Mouse (Mus musculus) embryonic stem cell, embryonic (primary cell): Measurements from ENCODE around the gene Zfp473.
"Not testable (repeated sequence)": the region's sequence is repeated elsewhere in the genome, so short reads cannot be mapped to it uniquely, and the experiment has no call there.

ENCODE experiments used
- CTCF ChIA-PET, 4 experiments: fragments of 300-600 bp in 2 of 4; fragments of 350-600 bp in 2 of 4; sonication (Branson Sonifier 250); formaldehyde crosslinking; loops; one replicate each; lab custom pipeline; 2022; ENCODE audit warnings: inconsistent platforms in 2 of 4; lab: Charles Lee
- POLR2A ChIA-PET, 4 experiments: fragments of 300-600 bp in 2 of 4; fragments of 350-600 bp in 2 of 4; sonication (Branson Sonifier 250); formaldehyde crosslinking; loops; one replicate each; lab custom pipeline; 2022; ENCODE audit warnings: antibody characterized with exemption in 4 of 4, inconsistent platforms in 1 of 4; lab: Charles Lee

The Zfp473 gene

DNA sequence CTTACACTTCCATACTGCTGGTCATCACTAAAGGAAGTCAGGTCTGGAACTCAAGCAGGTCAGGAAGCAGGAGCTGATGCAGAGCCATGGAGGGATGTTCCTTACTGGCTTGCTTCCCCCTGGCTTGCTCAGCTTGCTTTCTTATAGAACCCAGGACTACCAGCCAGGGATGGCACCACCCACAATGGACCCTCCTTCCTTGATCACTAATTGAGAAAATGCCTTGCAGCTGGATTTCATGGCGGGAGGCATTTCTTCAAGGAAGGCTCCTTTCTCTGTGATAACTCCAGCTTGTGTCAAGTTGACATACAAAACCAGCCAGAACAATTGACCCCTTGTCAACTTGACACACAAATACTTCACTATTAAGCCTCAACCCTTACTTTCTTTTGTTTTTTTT lies at the start of gene Zfp473:
Gene Zfp473, minus strand, starts transcription at position 101 of the 400 bp plus-strand sequence.
- POLR2A ChIA-PET, result interaction anchor here in 1 of 4 experiments (0.7 to 1.8 kb wide), 4 partner anchors 65 to 236 kb away, joined by 3 to 4 read pairs (median 3); partner anchors contain the start of genes Il4i1, Nup62 and Prmt1
- CTCF ChIA-PET, result not testable (repeated sequence)

DNA sequence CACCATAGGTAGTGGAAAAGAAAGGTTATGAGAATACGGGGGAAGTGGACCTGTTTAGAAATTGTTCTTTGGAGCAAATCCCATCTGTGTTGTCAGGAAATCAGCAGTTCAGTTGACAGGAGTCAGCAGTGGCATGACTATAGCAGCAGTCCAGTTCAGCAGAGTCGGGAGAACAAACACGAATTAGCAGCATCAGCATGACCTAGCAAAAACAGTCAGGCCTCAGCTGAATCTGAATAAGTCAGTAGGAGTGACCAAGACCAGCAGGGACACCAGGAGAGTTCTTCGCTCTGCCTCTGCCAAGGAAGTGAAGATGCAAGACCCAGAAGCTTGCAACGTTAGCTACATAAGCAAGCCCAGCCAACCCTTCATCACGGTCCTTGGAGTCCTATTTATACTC lies 41.9 kb upstream of the Zfp473 start:
- CTCF ChIA-PET, result no interaction called here
- POLR2A ChIA-PET, result interaction anchor here in 2 of 4 experiments (0.6 to 1.6 kb wide), 5 partner anchors 11 to 57 kb away, joined by 3 to 4 read pairs (median 3); partner anchors contain the start of genes Il4i1 (in 1 of the 2), Nup62 (in 1 of the 2) and Tbc1d17 (in 1 of the 2)

DNA sequence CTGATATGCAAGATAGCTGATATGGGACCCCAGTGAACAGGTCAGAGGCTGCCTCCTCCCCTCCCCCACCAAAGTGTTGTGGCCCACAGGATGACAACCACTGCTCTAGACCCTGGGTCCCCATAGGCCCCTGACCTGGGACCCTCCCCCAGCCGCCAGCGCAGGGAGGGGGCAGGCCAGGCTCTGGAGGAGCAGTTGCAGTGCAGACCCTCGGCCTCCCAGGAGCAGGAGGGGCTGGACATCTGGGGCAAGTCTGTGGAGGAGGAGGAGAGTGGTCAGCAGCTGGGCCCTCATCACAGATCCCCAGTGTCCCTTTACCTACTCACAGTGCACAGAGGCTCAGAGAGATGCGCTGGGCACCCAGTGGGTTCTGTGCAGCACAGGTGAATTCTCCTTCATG lies 39.2 kb upstream of the Zfp473 start:
- POLR2A ChIA-PET, result interaction anchor here in 3 of 4 experiments (0.5 to 1.5 kb wide), 3 partner anchors 26 to 327 kb away, joined by 3 to 5 read pairs (median 4); partner anchors contain the start of genes Il4i1 (in 1 of the 3) and Nup62 (in 1 of the 3)
- CTCF ChIA-PET, result no interaction called here

DNA sequence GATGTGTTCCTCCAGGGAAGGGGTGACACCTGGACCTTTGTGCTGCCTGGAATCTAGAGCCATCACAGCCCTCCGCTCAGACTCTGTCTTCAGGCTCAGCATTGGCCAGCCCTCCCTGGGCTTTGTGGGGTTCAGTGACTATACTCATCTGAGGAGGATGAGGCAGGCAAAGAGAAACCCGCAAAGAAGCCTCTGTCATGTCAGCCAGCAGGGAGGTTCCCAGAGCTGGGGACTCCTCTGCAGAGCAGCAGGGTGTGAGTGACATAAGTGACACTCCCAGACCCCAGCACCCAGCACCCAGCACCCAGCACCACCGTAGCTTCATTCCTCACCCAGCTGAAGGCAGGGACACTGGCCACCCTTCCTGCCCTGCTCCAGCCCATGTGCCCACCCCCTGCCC lies 38.7 kb upstream of the Zfp473 start:
- ChIA-PET POLR2A (interaction anchor here in 3 of 4 experiments (0.5 to 2.1 kb wide), 6 partner anchors 10 to 326 kb away, joined by 3 to 13 read pairs (median 4); partner anchors contain the start of genes Il4i1 (in 2 of the 3), Nup62 (in 2 of the 3), Atf5 (in 1 of the 3) and Izumo2 (in 1 of the 3)), CTCF (no interaction called here)

DNA sequence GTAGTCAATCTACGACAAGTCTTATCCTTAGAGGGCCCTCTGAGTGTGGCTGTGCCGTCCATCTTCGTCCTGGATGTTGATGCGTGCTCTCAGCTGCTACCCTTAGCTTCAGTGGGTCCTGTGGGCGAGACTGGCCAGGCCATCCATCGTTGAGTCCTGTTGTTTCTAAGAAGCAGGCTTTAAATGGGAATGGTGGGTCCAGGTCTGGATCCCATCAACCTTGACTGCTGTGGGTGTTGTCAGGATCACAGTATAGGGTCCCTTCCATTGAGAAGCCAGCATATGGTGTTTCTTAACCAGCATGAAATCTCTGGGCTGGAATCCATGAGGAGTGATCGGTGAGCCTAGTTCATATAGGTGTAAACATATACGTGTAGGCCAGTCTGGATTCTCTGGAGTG lies 29.3 kb upstream of the Zfp473 start:
- CTCF ChIA-PET, result interaction anchor here in 1 of 4 experiments (1.6 kb wide), 1 partner anchor 13 kb away, joined by 3 read pairs; no protein-coding TSS in a partner anchor
- POLR2A ChIA-PET, result interaction anchor here in 2 of 4 experiments (1.0 to 1.3 kb wide), 2 partner anchors 9 to 36 kb away, joined by 3 read pairs; partner anchors contain the start of genes Atf5 (in 1 of the 2) and Il4i1 (in 1 of the 2)

DNA sequence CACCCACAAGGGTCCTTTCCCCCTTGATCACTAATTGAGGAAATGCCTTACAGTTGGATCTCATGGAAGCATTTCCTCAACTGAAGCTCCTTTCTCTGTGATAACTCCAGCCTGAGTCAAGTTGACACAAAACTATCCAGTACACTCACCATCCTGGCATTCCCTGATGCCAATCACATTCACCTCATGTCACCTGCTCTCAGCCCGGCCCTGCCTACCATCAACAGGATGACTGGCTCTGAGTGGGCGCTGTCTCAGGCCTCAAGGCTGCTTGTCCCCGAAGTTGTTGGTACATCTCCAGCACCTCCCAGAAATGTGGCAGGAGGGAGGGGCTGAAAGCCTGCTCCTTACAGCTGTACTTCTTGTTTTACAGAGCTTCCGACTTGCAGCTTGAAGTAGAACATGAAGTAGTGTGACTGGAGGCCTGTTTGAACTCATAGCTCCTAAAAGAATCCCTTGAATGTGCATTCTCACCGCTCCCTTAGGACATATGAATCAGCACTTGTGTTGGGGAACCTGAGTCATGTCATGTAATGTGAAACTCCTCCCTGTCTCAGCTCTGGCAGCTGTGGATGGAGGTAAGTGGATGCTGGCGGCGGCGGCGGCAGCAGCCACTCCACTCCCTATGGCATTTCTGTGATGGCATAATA lies 26.1 kb upstream of the Zfp473 start:
- CTCF ChIA-PET, result no interaction called here
- POLR2A ChIA-PET, result interaction anchor here (0.6 to 4.4 kb wide), 14 partner anchors 8 to 144 kb away, joined by 3 to 22 read pairs (median 3); partner anchors contain the start of genes Il4i1 (in 3 of the 4), Nup62 (in 3 of the 4), Akt1s1 (in 1 of the 4) and Atf5 (in 1 of the 4)

DNA sequence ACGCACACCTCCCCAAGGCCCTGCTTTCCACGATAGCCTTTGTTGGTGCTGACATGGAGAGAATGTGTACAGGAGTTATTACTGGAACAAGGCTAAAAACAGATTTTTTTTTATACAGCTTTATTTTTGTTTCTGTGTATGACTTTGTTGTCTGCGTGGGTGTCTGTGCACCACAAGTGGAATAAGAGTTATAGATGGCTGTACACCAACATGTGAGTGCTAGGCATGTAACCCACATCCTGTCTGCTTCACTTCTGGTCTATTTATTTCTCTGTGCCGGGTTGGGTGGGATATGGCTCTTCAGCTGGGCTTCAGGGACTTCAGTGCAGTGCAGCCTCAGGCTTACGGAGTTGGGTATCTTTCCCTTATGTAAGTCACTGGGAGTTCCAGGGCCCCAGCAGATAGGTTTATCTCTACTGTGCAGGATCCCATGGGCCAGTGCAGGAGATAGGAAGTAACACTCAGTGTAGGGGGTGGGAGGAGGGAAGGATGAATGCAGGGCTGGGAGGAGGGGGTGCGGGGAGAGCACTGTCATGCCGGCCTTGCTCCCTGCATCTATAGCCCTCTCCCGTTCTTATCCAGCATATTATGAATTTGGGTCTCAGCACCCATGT lies 21.8 kb upstream of the Zfp473 start:
- POLR2A ChIA-PET, result interaction anchor here in 1 of 4 experiments (0.9 to 1.3 kb wide), 2 partner anchors 43 to 46 kb away, joined by 3 read pairs; partner anchors contain the start of genes Il4i1 and Nup62
- CTCF ChIA-PET, result no interaction called here

DNA sequence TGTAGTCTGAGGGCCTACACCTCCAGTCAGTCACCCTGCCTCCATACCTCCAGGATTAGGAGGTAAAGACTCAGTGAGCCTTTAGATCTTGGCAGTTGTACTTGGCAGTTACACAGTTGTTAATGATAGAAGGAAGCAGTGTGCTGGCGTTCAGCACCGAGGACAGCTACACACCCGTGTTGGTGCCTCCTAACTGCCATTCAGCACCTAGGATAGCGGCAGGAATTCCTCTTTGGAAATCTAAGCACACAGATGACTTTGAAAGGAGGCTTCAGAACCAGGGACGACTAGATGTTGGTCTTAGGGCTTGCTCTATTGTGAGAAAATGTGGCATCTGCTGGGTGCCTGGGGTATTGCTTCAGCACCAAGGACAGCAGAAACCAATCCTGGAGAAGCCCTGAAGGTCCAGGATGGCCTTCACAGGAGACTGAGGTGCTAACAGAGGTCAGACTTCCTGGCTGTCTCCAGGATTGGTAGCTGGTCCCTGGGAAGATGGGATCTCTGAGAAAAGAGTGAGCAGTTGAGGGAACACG lies 19.3 kb upstream of the Zfp473 start:
- ChIA-PET CTCF (interaction anchor here (0.5 to 1.3 kb wide), 5 partner anchors 25 to 45 kb away, joined by 3 to 4 read pairs (median 3); partner anchors contain the start of genes Il4i1 (in 1 of the 4) and Nup62 (in 1 of the 4)), POLR2A (interaction anchor here in 3 of 4 experiments (0.6 to 2.2 kb wide), 7 partner anchors 18 to 67 kb away, joined by 3 to 10 read pairs (median 4); partner anchors contain the start of genes Atf5 (in 2 of the 3), Il4i1 (in 2 of the 3) and Nup62 (in 2 of the 3))

DNA sequence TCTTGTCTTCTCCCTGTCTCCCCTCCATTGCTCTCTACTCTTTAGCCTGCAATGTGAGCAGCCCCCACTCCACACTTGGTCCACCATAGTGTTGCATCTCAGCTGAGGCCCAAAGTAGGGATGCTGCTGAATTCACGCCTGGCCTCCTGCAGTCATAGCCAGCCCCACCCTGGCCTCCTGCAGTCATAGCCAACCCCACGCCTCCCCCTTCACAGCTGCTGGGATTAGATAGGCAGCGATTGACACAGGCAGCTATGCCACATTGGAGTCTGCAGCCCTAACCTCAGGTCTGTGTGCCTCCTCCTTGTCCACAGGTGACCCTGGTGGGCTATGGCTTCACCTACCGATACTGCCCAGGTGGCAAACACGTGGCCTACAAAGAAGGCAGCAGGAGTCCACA lies 17.3 kb upstream of the Zfp473 start:
- ChIA-PET CTCF (no interaction called here), POLR2A (interaction anchor here in 2 of 4 experiments (0.9 to 2.8 kb wide), 3 partner anchors 48 to 51 kb away, joined by 3 to 11 read pairs (median 4); partner anchors contain the start of genes Il4i1 (in 2 of the 2), Nup62 (in 2 of the 2) and Atf5 (in 1 of the 2))

DNA sequence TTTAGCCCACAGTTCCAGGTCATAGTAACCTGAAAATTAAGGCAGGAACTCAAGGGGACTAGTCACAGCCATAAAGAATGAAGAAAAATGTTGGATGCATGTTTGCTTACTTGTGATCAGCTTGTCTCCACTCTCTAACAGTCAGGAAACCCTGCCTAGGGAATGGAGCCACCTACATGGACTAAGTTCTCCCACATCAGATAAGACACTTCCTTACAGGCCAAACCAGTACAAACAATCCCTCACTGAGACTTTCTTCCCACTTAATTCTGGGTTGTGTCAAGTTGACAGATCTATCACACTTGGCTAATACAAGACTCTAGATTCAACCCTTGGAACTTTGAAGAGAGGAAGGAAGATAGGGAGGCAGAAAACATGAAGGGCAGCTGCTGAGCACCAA lies 9.5 kb upstream of the Zfp473 start:
- CTCF ChIA-PET, result no interaction called here
- POLR2A ChIA-PET, result interaction anchor here in 2 of 4 experiments (0.5 to 1.0 kb wide), 3 partner anchors 59 to 456 kb away, joined by 3 to 4 read pairs (median 3); no protein-coding TSS in a partner anchor

DNA sequence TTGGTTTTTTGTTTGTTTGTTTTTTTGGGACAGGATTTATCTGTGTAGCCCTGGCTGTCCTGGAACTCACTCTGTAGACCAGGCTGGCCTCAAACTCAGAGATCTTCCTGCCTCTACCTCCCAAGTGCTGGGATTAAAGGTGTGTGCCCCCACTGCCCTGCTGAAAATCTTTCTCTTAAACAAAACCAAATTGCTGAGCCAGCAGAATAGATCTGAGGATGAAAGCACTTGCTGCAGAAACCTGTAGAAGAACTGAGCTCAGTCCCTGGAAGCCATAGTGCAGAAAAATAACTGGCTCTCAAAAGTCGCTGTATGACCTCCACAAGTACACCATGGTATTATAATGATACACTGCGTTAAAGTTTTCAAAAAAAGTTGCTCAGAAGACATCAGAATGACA lies 6.3 kb upstream of the Zfp473 start:
- ChIA-PET POLR2A (interaction anchor here in 2 of 4 experiments (0.9 to 2.1 kb wide), 7 partner anchors 9 to 113 kb away, joined by 3 to 8 read pairs (median 3); partner anchors contain the start of genes Atf5 (in 1 of the 2), Il4i1 (in 1 of the 2), Nup62 (in 1 of the 2) and Ptov1 (in 1 of the 2)), CTCF (interaction anchor here in 1 of 4 experiments (1.5 kb wide), 1 partner anchor 12 kb away, joined by 4 read pairs; no protein-coding TSS in a partner anchor)

DNA sequence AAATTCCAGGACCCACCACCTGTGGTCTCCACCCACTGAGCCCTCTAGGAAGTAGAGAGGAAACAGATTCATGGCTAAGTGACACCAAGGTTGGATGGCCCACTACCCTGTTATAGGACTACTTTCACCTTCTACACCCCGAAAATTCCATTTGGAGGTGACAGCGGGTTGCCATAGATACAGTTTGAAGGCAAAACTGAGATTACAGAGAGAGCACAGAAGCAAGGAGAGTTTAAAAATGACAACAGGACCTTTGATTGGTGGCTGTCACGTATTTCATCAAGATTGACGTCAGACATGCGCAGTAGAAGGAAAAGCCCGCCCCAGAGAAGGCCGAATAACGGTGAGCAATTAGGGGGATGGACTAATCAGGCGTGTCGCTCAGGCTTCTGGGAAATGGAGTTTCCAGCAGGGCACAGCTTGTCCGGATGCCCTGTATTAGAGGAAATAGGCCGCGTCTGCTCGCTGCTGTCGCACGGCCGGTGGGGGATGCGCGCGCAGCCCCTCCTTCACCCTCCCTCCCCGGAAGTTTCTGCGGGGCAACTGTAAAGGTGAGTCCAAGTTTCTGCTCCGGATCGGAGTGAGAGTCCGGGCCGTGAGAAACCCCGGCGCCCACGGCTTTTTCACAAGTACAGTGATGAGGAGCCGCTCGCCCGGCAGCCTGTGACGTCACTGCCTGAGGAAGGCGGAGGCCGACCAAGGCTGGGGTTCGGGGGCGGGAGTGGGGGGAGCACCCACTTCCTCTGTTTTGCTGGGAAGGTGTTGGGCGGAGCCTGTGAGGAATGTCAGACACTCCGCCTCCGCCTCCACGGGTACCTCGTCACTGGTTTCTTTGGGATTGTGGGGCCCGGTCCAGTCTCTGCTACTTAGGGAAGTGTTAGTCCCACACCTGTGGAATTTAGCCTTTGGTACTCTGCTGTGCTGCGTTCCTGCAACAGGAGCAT lies 2.5 kb downstream of the Zfp473 start, which contains the start of gene Vrk3:
Gene Vrk3, plus strand, starts transcription at position 313 of the 944 bp plus-strand sequence.
- POLR2A ChIA-PET, result interaction anchor here in 3 of 4 experiments (0.6 to 2.5 kb wide), 39 partner anchors 9 to 1139 kb away, joined by 3 to 48 read pairs (median 4); partner anchors contain the start of genes Atf5 (in 3 of the 3), Il4i1 (in 3 of the 3), Nup62 (in 3 of the 3) and Tbc1d17 (in 3 of the 3)

DNA sequence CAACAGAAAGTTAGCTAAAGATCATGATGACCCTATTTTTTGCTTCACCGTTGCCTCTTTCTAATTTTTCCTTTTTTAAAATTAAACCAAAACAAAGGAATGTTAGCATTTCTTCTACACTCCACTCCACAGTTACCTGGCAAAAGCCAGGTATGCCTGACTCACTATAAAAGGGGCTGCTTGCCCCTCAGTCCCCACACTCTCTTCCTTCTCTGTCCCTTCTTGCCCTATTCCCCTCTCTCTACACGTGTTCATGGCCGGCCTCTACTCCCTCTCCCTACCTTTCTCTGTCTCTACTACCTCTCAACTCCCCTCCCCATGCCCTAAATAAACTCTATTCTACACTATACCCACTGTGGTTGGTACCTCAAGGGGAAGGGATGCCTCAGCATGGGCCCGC lies 3.7 kb downstream of the Zfp473 start:
- CTCF ChIA-PET, result no interaction called here
- POLR2A ChIA-PET, result interaction anchor here in 3 of 4 experiments (0.6 to 3.5 kb wide), 8 partner anchors 38 to 77 kb away, joined by 3 to 44 read pairs (median 4); partner anchors contain the start of genes Atf5 (in 2 of the 3), Il4i1 (in 2 of the 3), Nup62 (in 2 of the 3) and Izumo2 (in 1 of the 3)

More for the DNA sequence above, 2.5 kb downstream of the Zfp473 start, which contains the start of gene Vrk3:
- CTCF ChIA-PET, result interaction anchor here in 2 of 4 experiments (0.9 to 1.5 kb wide), 5 partner anchors 74 to 319 kb away, joined by 3 to 4 read pairs (median 3); no protein-coding TSS in a partner anchor

DNA sequence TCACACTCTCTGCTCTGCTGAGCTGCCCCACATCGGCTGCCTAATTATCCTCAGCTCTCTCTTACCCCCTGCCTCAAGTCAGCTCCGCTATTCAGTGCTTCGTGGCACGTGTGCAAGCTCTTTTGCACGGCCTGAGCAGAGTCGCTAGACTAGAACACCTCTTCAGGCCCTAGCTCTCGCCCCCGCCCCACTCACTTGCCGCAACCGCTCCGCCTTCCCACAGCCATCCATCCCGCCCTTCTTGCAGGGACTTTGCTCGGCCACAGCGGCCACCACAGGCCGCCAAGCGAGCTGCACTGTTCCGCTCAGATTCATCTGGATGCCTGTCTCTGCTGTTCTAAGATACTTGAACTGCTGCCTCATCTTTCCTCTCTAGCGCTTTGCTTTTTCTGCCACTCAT lies 5.8 kb downstream of the Zfp473 start:
- POLR2A ChIA-PET, result interaction anchor here (0.6 to 3.5 kb wide), 48 partner anchors 8 to 1069 kb away, joined by 3 to 44 read pairs (median 5); partner anchors contain the start of genes Il4i1 (in 4 of the 4), Nup62 (in 4 of the 4), Atf5 (in 3 of the 4) and Ptov1 (in 3 of the 4)
- CTCF ChIA-PET, result interaction anchor here (0.5 to 1.6 kb wide), 40 partner anchors 10 to 323 kb away, joined by 3 to 8 read pairs (median 4); partner anchors contain the start of genes Izumo2 (in 2 of the 4), Nup62 (in 2 of the 4), Ap2a1 (in 1 of the 4) and Atf5 (in 1 of the 4)

DNA sequence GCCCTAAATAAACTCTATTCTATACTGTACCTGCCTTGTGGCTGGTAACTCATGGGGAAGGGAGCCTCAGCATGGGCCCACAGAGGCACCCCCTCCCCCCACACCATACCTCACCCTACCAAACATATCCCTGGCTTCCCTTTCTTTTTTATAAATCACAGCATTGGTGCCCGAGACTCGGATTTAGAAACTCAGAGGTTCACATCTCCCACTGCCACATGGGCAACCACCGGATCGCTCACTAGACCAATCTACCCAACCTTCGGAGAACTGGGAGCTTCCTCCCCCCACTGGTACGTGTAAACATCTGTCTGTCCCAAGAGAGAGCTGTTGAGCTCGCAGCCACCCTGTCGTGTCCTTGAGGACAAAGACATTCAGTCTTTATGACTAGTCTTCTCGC lies 6.6 kb downstream of the Zfp473 start:
- POLR2A ChIA-PET, result interaction anchor here (0.7 to 3.5 kb wide), 34 partner anchors 9 to 440 kb away, joined by 3 to 44 read pairs (median 5); partner anchors contain the start of genes Il4i1 (in 4 of the 4), Nup62 (in 4 of the 4), Atf5 (in 3 of the 4) and Izumo2 (in 2 of the 4)
- CTCF ChIA-PET, result interaction anchor here (0.6 to 1.6 kb wide), 17 partner anchors 9 to 273 kb away, joined by 3 to 7 read pairs (median 4); partner anchors contain the start of genes Atf5 (in 1 of the 4), Il4i1 (in 1 of the 4), Nup62 (in 1 of the 4) and Rras (in 1 of the 4)
